Mouse (Mus musculus) heart, adult 9 months (tissue): ENCODE results near the gene Rbm24.

Source experiments
- DNase-seq, 2 experiments: peaks; one replicate each; pipeline ENCODE4 v3.0.0; 2022; ENCODE audit warnings: low spot score in 2 of 2

Gene Rbm24

GRCm38 (mm10) chr13:46418141-46418601 is at the start of gene Rbm24:
Rbm24 (plus strand) TSS chr13:46418434.
- peak; percentile 60 to 72 for DNase-seq

- no peak for DNase-seq
Observed at GRCm38 (mm10) chr13:46372884-46373283, 45.4 kb upstream of the Rbm24 start.

DNA sequence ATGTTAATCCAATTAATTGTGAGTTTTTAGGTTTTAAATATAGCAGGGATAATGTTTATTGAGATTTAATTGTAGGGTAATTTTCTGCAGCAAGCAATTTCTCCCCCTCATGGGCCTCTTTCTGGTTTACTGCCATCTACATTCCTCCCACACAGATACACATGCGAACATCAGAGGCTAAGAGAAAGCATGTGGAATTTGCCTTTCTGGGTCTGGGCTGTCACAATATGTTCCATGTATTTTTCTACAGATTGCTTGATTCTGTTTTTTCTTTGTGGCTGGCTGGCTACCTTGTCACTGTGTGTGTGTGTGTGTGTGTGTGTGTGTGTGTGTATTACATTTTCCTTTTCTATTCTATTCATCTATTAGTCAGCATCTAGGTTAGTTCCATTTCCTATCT is 42.9 kb upstream of the Rbm24 start:
- no peak for DNase-seq

DNA sequence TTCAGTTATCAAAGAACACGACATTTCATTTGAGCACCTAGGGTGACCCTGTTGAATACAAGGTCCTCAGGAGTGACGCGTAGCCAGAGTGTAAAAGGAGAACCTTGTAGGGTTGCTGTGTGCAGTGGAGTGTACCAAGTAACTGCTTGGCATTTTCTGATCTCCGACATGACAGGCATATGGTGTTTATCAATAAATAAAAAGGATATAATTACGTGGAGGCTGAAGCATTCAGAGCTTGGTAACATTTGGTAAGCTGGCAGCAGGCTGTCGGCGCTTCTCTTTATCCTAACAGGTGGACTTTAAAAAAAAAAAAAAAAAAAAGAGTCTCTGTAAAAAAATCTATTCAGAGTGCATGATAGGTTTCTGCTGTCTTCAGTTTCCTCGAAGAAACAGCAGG is 30.8 kb upstream of the Rbm24 start:
- DNase-seq, result no peak

DNA sequence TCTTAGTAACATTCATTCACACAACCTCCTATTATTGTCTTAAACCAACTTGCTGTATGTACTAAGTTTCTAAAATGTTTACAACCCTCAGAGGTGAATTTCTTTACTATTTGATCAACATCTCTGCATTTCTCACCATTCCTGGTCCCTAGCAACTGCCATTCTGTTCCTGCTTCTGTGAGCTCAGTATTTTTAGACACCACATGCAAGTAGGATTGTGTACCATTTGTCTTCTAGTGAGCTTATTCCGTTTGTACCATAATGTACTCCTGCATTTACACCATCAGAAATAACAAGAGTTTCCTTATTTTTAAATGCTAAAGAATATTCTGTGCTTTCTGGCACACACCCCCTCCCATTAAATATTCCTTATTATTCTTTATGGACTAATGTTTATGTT is 26.6 kb upstream of the Rbm24 start:
- no peak for DNase-seq

DNA sequence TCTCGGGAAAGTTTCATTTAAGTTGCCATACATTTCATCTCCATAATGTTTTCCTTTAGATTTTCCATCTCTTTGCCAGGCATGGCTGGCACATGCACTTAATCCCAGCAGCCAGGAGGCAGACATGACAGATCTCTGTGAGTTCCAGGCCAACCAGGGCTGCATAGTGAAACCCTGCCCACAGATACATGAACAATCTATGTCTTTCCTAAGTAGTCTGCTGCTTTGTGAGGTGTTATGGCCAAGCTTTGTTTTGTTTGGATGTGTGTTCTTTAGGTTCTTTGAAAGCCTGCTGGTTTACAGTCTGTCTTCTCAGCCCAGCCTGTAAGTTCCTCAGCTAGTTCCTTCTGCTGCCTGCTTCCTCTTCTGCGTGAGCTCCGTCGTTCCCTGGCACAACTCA is 25.3 kb upstream of the Rbm24 start:
- no peak for DNase-seq

GRCm38 (mm10) chr13:46393936-46394335 is 24.3 kb upstream of the Rbm24 start:
- no peak for DNase-seq

GRCm38 (mm10) chr13:46397235-46397634 is 21.0 kb upstream of the Rbm24 start:
- no peak for DNase-seq

DNA sequence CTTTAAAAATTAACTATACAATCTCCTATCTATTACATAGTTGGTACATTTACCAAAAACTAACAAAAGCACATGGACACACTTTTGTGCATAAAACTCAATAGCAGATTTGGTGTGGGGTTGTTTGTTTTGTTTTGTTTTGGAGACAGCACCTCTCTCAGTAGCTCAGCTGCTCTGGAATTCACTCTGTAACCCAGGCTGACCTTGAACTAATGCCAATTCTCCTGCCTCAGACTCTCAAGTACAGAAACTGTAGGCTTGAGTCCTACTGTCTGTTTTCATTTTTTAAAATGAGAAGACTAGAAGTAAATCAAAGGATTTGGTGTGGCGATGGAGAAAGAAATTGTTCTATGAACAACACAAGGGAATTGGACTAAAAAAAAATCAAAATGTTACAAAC is 11.1 kb upstream of the Rbm24 start:
- no peak for DNase-seq

DNA sequence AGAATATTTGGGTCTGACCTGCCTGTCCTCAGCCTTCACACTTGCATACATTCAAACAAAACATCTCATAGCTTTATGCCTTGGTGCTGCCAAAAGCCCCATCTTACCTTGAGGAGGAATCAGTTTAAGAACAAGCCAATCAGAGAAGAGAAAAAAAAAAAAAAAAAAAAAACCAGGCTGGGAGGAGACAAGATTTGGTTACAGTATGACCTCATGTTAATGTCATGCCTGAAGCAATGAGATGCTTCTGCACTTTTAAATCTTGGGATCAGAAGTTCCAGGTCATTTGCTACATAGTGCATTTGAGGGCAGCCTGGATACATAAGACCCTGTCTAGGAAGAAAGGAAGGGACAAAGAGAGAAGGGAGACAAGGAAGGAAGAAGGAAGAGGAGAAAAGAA is 6.0 kb upstream of the Rbm24 start:
- no peak for DNase-seq

DNA sequence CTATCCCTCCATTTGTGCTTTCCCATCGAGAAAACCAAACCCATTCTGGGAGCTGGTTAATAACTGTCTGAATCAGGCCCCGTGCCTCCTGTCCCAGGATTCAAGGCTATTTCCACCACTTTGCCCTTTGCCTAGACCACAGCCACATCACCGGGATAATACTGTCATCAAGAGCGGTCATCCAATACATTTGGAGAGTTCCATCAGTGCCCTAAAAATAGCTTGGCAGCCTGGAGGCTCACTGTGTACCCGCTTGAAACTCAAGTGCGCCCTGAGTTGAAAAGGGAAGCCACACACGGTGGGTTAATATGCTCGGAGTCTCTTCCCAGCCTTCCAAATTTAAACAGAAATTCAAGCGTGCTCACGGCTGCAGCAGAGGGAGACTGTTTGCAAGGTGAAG is 4.6 kb upstream of the Rbm24 start:
- DNase-seq, result peak; percentile 68 to 72

- DNase-seq, result no peak
Observed at GRCm38 (mm10) chr13:46414050-46414449, 4.2 kb upstream of the Rbm24 start.

- no peak for DNase-seq
Observed at GRCm38 (mm10) chr13:46416021-46416420, 2.2 kb upstream of the Rbm24 start.

DNA sequence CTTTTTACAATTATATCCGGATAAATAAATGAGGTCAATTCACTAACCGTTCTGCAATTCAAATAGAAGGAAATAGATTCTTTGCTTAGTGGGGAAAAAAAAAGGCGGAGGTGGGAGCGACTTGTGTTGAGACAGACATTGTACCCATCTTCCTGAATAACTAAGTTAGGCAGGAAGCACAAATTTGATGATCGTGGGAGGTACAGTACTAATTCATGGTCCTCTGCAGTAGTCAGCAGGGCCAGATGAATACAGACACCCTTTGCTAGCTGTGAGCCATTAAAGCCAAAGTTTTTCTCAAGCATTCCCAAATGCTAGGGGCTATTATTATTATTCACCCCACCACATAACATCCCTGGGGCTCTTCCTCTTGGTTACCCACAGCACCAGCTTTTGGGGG is 640 bp upstream of the Rbm24 start:
- no peak for DNase-seq

- DNase-seq, result no peak
Observed at GRCm38 (mm10) chr13:46418731-46419545, 704 bp downstream of the Rbm24 start.

- DNase-seq, result no peak
Observed at GRCm38 (mm10) chr13:46419648-46420047, 1.4 kb downstream of the Rbm24 start.

DNA sequence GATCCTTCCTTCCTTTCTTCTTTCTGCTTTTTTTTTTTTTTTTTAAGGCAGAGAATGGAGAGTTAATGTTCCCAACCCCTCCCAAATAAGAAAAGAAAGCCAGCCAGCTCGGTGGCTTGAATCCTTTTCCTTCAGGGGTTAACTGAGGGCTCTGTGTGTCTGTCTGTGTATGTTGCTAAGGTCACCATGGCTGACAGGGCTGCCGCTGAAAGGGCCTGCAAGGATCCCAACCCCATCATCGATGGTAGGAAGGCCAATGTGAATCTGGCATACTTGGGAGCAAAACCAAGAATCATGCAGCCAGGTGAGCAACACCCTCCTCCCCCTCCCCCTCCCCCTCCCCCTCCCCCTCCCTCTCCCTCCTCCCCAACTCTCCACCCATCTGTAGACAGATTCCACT is 1.9 kb downstream of the Rbm24 start:
- DNase-seq, result no peak

DNA sequence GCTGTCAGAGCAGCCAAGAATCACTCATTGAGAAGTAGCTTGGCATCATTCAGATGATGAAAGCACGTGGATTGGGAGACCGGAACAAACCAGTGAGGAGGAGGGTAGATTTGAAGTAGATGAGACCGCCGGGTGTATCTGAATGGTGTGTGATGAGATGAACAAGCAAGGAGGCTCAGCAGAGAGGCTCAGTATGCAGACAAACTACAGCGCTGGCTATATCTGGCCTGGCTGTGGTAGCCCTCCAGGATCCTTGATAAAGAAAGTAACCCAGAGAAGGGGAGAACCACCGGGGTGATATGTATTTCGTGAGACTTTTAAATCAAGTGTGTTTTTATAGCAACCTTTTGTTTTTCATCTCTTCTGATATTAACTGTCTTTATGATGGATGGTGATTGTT is 5.6 kb downstream of the Rbm24 start:
- DNase-seq, result no peak

GRCm38 (mm10) chr13:46424376-46424775 is 6.1 kb downstream of the Rbm24 start:
- DNase-seq, result no peak

DNA sequence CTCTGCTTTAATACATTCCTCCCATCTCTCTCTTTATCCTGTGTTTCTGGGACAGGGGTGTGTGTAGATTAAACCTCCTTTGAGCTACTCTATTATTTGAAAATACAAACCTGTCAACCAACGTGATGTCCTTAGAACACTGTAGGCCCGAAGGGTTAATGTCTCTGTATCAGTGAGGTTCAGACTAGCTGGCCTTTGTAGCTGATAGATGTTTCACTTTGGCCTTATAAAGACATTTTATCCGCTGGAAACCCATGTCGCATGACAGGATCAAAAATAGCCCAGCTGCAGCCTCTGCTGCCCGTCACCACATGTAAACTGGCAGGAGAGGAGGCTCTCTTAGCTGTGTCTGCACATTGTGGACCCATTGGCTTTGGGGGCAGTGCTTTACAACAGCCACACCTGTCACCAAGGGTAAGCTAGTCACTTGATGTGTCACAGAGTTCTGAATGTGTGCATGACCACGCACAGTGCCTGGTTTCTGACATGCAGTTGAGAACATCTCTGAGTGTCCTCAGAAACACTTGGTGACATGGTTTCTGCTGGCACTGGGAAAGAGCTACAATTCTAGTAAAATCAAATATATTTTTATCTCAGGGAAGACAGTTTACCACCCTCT is 8.5 kb downstream of the Rbm24 start:
- DNase-seq, result peak; percentile 78 to 83

DNA sequence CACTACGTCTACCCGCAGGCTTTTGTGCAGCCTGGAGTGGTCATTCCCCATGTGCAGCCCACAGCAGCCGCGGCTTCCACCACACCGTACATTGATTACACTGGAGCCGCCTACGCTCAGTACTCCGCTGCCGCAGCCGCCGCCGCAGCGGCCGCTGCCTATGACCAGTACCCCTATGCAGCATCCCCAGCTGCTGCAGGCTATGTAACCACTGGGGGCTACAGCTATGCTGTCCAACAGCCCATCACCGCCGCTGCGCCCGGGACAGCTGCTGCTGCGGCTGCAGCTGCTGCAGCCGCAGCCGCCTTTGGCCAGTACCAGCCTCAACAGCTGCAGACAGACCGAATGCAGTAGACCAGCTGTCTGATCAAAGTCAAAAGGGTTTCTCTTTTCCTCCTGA is 10.7 kb downstream of the Rbm24 start:
- no peak for DNase-seq

GRCm38 (mm10) chr13:46429866-46430265 is 11.6 kb downstream of the Rbm24 start:
- peak in 1 of 2 experiments; percentile 43 for DNase-seq

GRCm38 (mm10) chr13:46433880-46434560 is 15.8 kb downstream of the Rbm24 start:
- no peak for DNase-seq
